Mouse (Mus musculus) neural tube, embryonic 11.5 days (tissue): ENCODE data around the gene Sh2d6. TPM values are rescaled to one million over a fixed set of nuclear protein-coding genes. Genes with fewer than 3 reads are reported as not detected.

Experiments
- ATAC-seq: fragments of 200-750 bp; cut with Nextera tagmentation; 2 replicates; pipeline ENCODE4 v1.8.0; 2017; ENCODE audit warnings: moderate number of reproducible peaks, mild to moderate bottlenecking, moderate TSS enrichment, moderate library complexity; ENCODE audit not compliant: insufficient read depth, low FRiP score, low TSS enrichment
- DNase-seq: peaks from one replicate; pipeline ENCODE4 v3.0.0-alpha.2; 2015; ENCODE audit warnings: low spot score
- H3K27ac ChIP-seq: fragments of 300-500 bp; sonication (generic); 2 replicates; pipeline ENCODE4 v1.5.1; 2014; ENCODE audit warnings: low read depth, mild to moderate bottlenecking, low read length
- H3K27me3 ChIP-seq: fragments of 300-500 bp; sonication (generic); 2 replicates; pipeline ENCODE4 v1.6.1; 2014; ENCODE audit warnings: mild to moderate bottlenecking, low read length, mixed read lengths; ENCODE audit not compliant: control insufficient read depth, insufficient read depth
- H3K36me3 ChIP-seq: fragments of 300-500 bp; sonication (generic); 2 replicates; pipeline ENCODE4 v1.6.1; 2014; ENCODE audit warnings: mild to moderate bottlenecking, low read length, moderate library complexity, mixed read lengths; ENCODE audit not compliant: control insufficient read depth, insufficient read depth
- H3K4me1 ChIP-seq: fragments of 300-500 bp; sonication (generic); 2 replicates; pipeline ENCODE4 v1.6.1; 2014; ENCODE audit warnings: low read length, mixed read lengths; ENCODE audit not compliant: control insufficient read depth, insufficient read depth
- H3K4me2 ChIP-seq: fragments of 300-500 bp; sonication (generic); 2 replicates; pipeline ENCODE4 v1.6.1; 2014; ENCODE audit warnings: low read depth, mild to moderate bottlenecking, moderate library complexity
- H3K4me3 ChIP-seq: fragments of 300-500 bp; sonication (generic); 2 replicates; pipeline ENCODE4 v1.5.1; 2014; ENCODE audit warnings: low read depth, low read length
- H3K9ac ChIP-seq: fragments of 300-500 bp; sonication (generic); 2 replicates; pipeline ENCODE4 v1.6.1; 2014; ENCODE audit warnings: mild to moderate bottlenecking, low read length
- H3K9me3 ChIP-seq: fragments of 300-500 bp; sonication (generic); 2 replicates; pipeline ENCODE4 v1.6.1; 2016; ENCODE audit warnings: low read length; ENCODE audit not compliant: control insufficient read depth
- WGBS: fragments of 180-500 bp; shearing (Covaris S2); extraction: QIAGEN DNeasy Blood & Tissue Kit; methylation state at CpG from one replicate; pipeline ENCODE4 v1.1.7; 2014; 5-methylcytosine and 5-hydroxymethylcytosine counted together
- polyA plus RNA-seq: library from polyadenylated mRNA; unstranded; fragments of >200 nt; fragmentation: Nextera tagmentation; extraction: Ambion mirVana; gene quantifications from 2 replicates; pipeline ENCODE4 v1.2.1, GENCODE M21; 2014

Sh2d6 gene
- polyA plus RNA-seq, 1 experiment from 2014 or later: not detected

- Histone ChIP-seq H3K27ac (no peak overlapping the region), H3K4me3 (no peak overlapping the region), H3K9me3 (no peaks in the 10 kb centered on the region), H3K36me3 (no peaks in the 10 kb centered on the region), H3K27me3 (no peaks in the 10 kb centered on the region), H3K4me1 (no peaks in the 10 kb centered on the region), H3K9ac (no peak overlapping the region), H3K4me2 (no peak overlapping the region)
- ATAC-seq: no peak
- 96% methylated on average over 2 of the region's 2 CpGs for WGBS
- no peak for DNase-seq
Measured at GRCm38 (mm10) chr6:72503939-72504338, 17.6 kb downstream of the Sh2d6 start.

GRCm38 (mm10) chr6:72503309-72503708 is 18.2 kb downstream of the Sh2d6 start:
- ATAC-seq: no peak

GRCm38 (mm10) chr6:72498950-72499349 is 22.6 kb downstream of the Sh2d6 start:
- Histone ChIP-seq H3K4me1 (no peaks in the 10 kb centered on the region), H3K4me3 (no peak overlapping the region), H3K27me3 (no peaks in the 10 kb centered on the region), H3K36me3 (no peaks in the 10 kb centered on the region), H3K4me2 (no peak overlapping the region), H3K27ac (no peak overlapping the region), H3K9ac (no peak overlapping the region), H3K9me3 (no peaks in the 10 kb centered on the region)
- ATAC-seq (no peak), DNase-seq (no peak)
- 54% methylated on average over 5 of the region's 5 CpGs for WGBS

More at GRCm38 (mm10) chr6:72503309-72503708, 18.2 kb downstream of the Sh2d6 start:
- no peaks in the 10 kb centered on the region for H3K27me3 ChIP-seq
- H3K4me2 ChIP-seq: no peak overlapping the region
- H3K4me3 ChIP-seq: no peak overlapping the region
- H3K9ac ChIP-seq: no peak overlapping the region
- H3K9me3 ChIP-seq: no peaks in the 10 kb centered on the region
- H3K36me3 ChIP-seq: no peaks in the 10 kb centered on the region
- DNase-seq: no peak
- H3K27ac ChIP-seq: no peak overlapping the region
- H3K4me1 ChIP-seq: no peaks in the 10 kb centered on the region

- Histone ChIP-seq H3K4me3 (no peak overlapping the region), H3K9ac (no peak overlapping the region), H3K27me3 (no peaks in the 10 kb centered on the region), H3K9me3 (no peaks in the 10 kb centered on the region), H3K36me3 (no peaks in the 10 kb centered on the region), H3K4me2 (no peak overlapping the region), H3K4me1 (no peaks in the 10 kb centered on the region), H3K27ac (no peak overlapping the region)
- no peak for ATAC-seq
- no peak for DNase-seq
- WGBS: 80% methylated on average over 6 of the region's 6 CpGs
Measured at GRCm38 (mm10) chr6:72492892-72493291, 28.6 kb downstream of the Sh2d6 start.

- no peak for DNase-seq
- H3K27ac ChIP-seq: no peak overlapping the region
- no peaks in the 10 kb centered on the region for H3K27me3 ChIP-seq
- H3K9me3 ChIP-seq: no peaks in the 10 kb centered on the region
- H3K4me3 ChIP-seq: no peak overlapping the region
- H3K36me3 ChIP-seq: no peaks in the 10 kb centered on the region
- 78% methylated on average over 3 of the region's 3 CpGs for WGBS
- H3K9ac ChIP-seq: no peak overlapping the region
- no peaks in the 10 kb centered on the region for H3K4me1 ChIP-seq
- no peak for ATAC-seq
- H3K4me2 ChIP-seq: no peak overlapping the region
Measured at GRCm38 (mm10) chr6:72491151-72491550, 30.4 kb downstream of the Sh2d6 start.

- no peaks in the 10 kb centered on the region for H3K36me3 ChIP-seq
- no peak for DNase-seq
- no peaks in the 10 kb centered on the region for H3K27me3 ChIP-seq
- ATAC-seq: no peak
- H3K4me1 ChIP-seq: no peaks in the 10 kb centered on the region
- no peak overlapping the region for H3K4me2 ChIP-seq
- no peak overlapping the region for H3K27ac ChIP-seq
- no peak overlapping the region for H3K4me3 ChIP-seq
- no peaks in the 10 kb centered on the region for H3K9me3 ChIP-seq
- H3K9ac ChIP-seq: no peak overlapping the region
Measured at GRCm38 (mm10) chr6:72489534-72489933, 32.0 kb downstream of the Sh2d6 start.

GRCm38 (mm10) chr6:72488850-72489249 is 32.7 kb downstream of the Sh2d6 start:
- Histone ChIP-seq H3K27ac (no peak overlapping the region), H3K9me3 (no peaks in the 10 kb centered on the region), H3K4me2 (no peak overlapping the region), H3K27me3 (no peaks in the 10 kb centered on the region), H3K4me1 (no peaks in the 10 kb centered on the region), H3K4me3 (no peak overlapping the region), H3K9ac (no peak overlapping the region), H3K36me3 (no peaks in the 10 kb centered on the region)
- 63% methylated on average over 3 of the region's 3 CpGs for WGBS
- ATAC-seq (no peak), DNase-seq (no peak)

GRCm38 (mm10) chr6:72487282-72487681 is 34.2 kb downstream of the Sh2d6 start:
- H3K27me3 ChIP-seq: no peaks in the 10 kb centered on the region
- H3K36me3 ChIP-seq: no peaks in the 10 kb centered on the region
- H3K4me2 ChIP-seq: no peak overlapping the region
- no peak for DNase-seq
- H3K4me1 ChIP-seq: no peaks in the 10 kb centered on the region
- no peaks in the 10 kb centered on the region for H3K9me3 ChIP-seq
- H3K27ac ChIP-seq: no peak overlapping the region
- no peak overlapping the region for H3K9ac ChIP-seq
- WGBS: 75% methylated on average over 3 of the region's 3 CpGs
- no peak overlapping the region for H3K4me3 ChIP-seq
- ATAC-seq: no peak

GRCm38 (mm10) chr6:72486307-72486706 is 35.2 kb downstream of the Sh2d6 start:
- ATAC-seq (no peak), DNase-seq (no peak)
- no peak overlapping the region for H3K4me2 ChIP-seq

More at GRCm38 (mm10) chr6:72486307-72486706, 35.2 kb downstream of the Sh2d6 start:
- Histone ChIP-seq H3K27me3 (no peaks in the 10 kb centered on the region), H3K4me3 (no peak overlapping the region), H3K9me3 (no peaks in the 10 kb centered on the region), H3K4me1 (no peaks in the 10 kb centered on the region), H3K36me3 (no peaks in the 10 kb centered on the region), H3K27ac (no peak overlapping the region), H3K9ac (no peak overlapping the region)
- WGBS: 88% methylated on average over 6 of the region's 6 CpGs
